Mouse (Mus musculus) left cerebral cortex, adult 11 months (tissue): ENCODE results near the gene Gm45785.

Experiments used
- DNase-seq: peaks from one replicate; pipeline ENCODE4 v3.0.0; 2022; ENCODE audit warnings: low spot score

Gene Gm45785

GRCm38 (mm10) chr7:140857550-140858505, 1.7 kb upstream of the Gm45785 start, which contains the start of gene Bet1l:
TSS of gene Bet1l (minus strand) at chr7:140857577.
- no peak for DNase-seq

- DNase-seq: peak; percentile 81
Observed at GRCm38 (mm10) chr7:140856785-140857549, 836 bp upstream of the Gm45785 start, which contains the start of gene Ric8a. TSS of gene Ric8a (plus strand) at chr7:140856957.

GRCm38 (mm10) chr7:140855181-140855580, 950 bp downstream of the Gm45785 start:
- no peak for DNase-seq

GRCm38 (mm10) chr7:140854483-140854882, 1.6 kb downstream of the Gm45785 start:
- no peak for DNase-seq

GRCm38 (mm10) chr7:140853386-140853785, 2.7 kb downstream of the Gm45785 start:
- no peak for DNase-seq

GRCm38 (mm10) chr7:140851916-140852315, 4.2 kb downstream of the Gm45785 start:
- no peak for DNase-seq

- no peak for DNase-seq
Observed at GRCm38 (mm10) chr7:140848591-140848990, 7.5 kb downstream of the Gm45785 start.

GRCm38 (mm10) chr7:140847755-140848580, 8.2 kb downstream of the Gm45785 start, which contains the start of gene Odf3:
TSS of gene Odf3 (plus strand) at chr7:140847805.
- no peak for DNase-seq

- no peak for DNase-seq
Observed at GRCm38 (mm10) chr7:140846676-140847075, 9.5 kb downstream of the Gm45785 start.

GRCm38 (mm10) chr7:140845683-140846082, 10.4 kb downstream of the Gm45785 start:
- DNase-seq: no peak

GRCm38 (mm10) chr7:140844905-140845665, 11.0 kb downstream of the Gm45785 start, which contains the start of gene Scgb1c1:
TSS of gene Scgb1c1 (plus strand) at chr7:140845547.
- peak; percentile 59 for DNase-seq

GRCm38 (mm10) chr7:140843806-140844205, 12.3 kb downstream of the Gm45785 start:
- no peak for DNase-seq

- no peak for DNase-seq
Observed at GRCm38 (mm10) chr7:140840750-140841735, 15.1 kb downstream of the Gm45785 start.

- no peak for DNase-seq
Observed at GRCm38 (mm10) chr7:140839556-140839955, 16.6 kb downstream of the Gm45785 start.

- DNase-seq: no peak
Observed at GRCm38 (mm10) chr7:140836243-140837115, 19.7 kb downstream of the Gm45785 start.

GRCm38 (mm10) chr7:140835758-140836087, 20.4 kb downstream of the Gm45785 start:
- no peak for DNase-seq

- DNase-seq: no peak
Observed at GRCm38 (mm10) chr7:140834968-140835757, 21.0 kb downstream of the Gm45785 start, which contains the start of gene Urah. TSS of gene Urah (plus strand) at chr7:140835018.

- DNase-seq: no peak
Observed at GRCm38 (mm10) chr7:140833341-140833740, 22.8 kb downstream of the Gm45785 start.
